Mouse (Mus musculus): ENCODE data around the gene Dnajb1. TPM values are rescaled to one million over a fixed set of nuclear protein-coding genes. Genes with fewer than 3 reads are reported as not detected.
"Not testable (repeated sequence)": the region's sequence is repeated elsewhere in the genome, so short reads cannot be mapped to it uniquely, and the experiment has no call there.

Dnajb1 gene
- total RNA-seq, 2 experiments from 2014 or later, result 31.8 to 33.7 TPM

DNA sequence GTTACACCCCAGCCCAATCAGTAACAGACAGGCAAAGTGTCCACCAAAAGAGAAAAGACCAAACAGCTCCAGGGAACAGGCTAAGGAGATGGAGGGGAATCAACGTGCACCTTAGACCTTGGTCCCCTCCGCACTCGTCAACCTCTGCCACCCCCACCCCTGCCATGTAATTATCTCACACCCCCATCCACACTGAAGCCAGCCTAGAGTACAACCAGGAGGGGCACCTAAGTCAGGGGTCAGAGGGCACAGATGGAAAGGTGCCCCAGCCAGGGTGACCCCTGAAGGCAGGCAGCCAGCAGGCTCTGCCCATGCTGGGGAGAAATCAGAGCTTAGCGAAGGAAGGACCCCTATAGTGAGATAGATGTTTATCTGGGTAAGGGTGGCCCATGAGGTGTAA, 31.1 kb upstream of the Dnajb1 start:
- peak in 1 of 2 experiments; percentile 4 for DNase-seq (ENCODE audit: low spot score in 2 of 2)

DNA sequence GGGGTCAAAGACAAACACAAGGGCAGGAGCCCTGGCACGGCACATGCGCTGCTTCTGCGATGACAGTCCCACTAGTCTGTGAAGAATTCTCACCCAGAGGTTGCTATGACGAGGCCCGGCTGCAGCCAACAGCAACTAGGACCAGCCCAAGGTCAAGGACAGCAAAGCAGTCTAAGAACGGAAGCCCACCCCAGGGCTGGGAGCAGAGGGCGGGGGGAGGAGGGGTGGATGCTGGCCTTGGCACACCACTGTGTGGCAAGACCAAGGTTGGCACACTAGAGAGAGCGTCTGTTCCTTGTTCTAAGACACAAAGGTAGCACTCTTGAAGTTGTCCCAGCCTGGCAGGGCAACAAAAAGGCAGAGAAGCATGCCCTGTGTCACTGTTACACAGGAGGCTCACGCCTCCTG, 30.6 kb upstream of the Dnajb1 start:
- DNase-seq (ENCODE audit: low spot score in 2 of 2), result no peak

DNA sequence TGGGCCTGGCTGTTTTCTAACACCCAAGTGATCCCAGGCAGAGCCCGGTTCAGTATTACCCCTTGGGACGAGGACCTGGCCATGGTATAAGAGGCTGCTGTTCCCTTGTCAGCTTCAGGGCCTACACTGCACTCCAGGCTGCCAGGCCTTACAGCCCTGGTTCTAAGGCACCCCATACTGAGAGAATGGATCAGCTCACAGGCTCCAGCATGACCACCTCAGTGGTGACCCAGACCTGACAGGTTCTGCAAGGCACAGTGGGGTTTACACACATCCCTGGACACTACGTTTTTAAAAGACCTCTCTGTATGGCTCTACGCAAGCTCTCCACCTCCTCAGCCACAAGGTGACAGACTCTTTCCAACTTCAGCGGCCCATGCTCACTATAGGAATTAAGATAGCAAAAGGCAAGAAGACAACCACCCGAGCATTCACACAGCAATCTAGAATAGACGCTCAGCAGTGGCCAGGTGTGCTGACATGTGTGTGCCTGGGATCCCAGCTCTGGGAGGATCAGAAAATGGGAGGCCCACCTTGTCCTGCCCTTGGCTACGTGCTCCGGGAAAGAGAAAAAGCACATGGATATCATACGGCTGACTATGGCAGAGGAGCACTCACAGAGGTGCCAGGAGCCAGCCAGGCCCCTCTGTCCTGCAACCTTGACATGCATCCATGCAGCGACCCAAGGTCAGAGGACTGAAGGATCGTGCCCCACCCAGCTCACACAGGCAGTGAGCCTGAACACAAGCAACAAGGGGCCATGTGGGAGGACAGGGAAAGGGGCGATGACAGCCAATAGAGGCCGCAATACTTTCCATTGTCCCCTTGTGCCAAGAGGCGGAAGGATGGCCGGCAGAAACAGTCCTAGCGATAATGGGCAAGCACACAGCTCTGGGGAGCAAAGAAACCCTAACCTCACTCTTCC, 29.6 kb upstream of the Dnajb1 start:
- DNase-seq (ENCODE audit: low spot score in 2 of 2), result peak in 1 of 2 experiments; percentile 4

DNA sequence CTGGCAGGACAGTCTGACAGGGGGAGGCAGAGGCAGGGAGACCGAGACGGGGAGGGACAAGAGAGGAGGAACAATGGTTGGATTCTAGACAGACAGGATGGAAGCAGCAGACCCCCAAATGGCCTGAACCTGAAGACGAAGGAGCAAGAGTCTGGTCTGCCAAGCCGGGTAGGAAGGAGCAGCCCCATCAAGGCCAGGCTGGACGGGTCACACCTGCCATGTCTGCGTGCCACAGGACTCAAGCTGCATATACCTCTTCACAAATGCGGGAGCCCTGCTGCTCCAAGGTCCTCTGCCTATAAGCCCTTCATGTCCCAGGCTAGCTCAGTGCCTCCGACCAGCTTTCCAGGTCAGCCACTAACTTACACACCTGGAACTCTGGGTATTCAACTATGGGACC, 28.3 kb upstream of the Dnajb1 start:
- no peak for DNase-seq (ENCODE audit: low spot score in 2 of 2)

DNA sequence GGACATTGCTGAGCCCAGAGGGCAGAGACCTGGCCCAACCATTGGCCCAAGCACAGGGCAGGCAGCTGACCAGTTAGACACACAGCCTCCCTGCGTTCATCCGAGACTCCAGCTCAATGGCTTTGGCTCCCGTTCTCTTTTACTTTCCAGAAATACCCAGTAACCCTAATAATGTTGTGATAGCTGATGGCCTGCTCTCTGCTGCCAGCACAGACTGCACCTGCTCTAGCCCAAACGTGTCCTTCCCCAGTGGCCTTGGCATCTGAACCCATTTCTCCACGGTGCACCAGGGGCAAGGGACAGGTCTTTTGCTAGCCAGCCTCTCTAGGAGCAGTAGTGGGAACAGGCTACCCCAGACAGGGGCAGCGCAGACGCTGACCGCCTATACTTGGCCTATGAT, 27.2 kb upstream of the Dnajb1 start:
- DNase-seq (ENCODE audit: low spot score in 2 of 2), result no peak

DNA sequence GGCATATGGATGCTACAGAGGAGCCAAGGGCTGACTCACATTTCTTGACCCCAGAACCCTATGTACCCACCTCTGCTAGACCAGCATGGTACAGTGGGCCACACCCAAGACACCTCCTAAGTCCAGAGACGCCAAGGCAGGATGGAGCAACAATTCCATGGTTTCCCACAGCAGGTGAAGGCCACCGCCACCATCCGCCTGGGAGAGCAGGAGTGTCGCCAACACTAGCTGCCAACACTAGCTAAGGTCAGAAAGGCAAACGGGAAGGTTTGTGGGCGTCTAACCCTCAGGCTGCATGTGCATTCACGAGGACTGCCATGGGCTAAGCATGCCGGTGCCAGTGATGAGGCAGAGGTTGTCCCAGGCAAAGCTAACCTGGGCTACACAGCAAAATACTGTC, 25.8 kb upstream of the Dnajb1 start:
- DNase-seq (ENCODE audit: low spot score in 2 of 2), result no peak

DNA sequence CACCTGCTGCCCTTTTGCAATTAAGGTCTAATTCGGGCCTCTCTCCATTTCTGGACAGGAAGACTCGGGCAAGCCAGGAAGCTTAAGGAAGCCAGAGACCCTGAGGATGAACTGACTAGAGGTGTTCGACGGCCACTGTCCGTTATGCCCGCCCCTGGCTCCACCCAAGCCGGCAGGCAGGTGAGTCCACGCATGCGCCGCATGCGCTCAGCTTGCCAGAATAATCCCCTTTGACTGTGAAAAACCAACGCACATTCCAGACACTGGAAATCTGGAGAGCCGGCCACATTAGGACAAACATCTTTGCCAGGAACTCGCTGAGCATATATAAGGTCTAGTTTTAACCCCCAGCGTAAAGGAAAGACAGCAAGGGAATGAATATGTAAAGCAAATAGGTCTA, 24.8 kb upstream of the Dnajb1 start:
- DNase-seq (ENCODE audit: low spot score in 2 of 2), result no peak

DNA sequence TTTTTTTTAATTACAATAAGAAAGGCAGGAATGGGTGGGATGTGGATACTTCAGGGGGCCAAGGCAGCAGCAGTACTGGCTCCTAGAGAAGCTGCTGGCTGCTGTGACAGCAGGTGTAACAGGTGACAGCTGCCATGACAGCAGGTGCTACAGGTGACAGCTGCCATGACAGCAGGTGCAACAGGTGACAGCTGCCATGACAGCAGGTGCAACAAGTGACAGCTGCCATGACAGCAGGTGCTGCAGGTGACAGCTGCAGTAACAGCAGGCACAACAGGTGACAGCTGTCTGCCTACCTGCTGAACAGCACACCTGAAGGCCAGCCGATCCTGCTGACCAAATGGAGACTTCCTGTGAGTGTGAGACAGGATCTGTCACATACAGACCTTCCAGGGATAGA, 23.2 kb upstream of the Dnajb1 start:
- DNase-seq (ENCODE audit: low spot score in 2 of 2), result no peak

DNA sequence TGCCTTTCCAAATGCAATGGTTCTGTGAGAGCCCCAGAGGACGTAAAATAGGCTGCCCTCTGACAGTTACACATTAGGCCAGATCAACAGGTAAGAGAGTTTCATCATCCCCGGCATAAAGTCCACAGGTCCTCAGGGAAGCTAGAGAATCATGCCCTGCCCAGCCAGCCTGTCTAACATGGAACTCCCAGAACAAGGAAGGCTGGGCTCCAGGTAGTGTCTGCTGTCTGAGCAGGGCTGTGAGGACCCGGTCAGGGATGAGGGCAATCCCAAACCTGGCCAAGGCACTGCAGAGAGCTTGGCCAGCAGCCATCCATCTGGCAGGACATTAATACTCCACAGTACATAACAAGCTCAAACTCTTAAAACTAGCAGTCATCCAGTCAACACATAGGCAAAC, 22.7 kb upstream of the Dnajb1 start:
- DNase-seq (ENCODE audit: low spot score in 2 of 2), result no peak

DNA sequence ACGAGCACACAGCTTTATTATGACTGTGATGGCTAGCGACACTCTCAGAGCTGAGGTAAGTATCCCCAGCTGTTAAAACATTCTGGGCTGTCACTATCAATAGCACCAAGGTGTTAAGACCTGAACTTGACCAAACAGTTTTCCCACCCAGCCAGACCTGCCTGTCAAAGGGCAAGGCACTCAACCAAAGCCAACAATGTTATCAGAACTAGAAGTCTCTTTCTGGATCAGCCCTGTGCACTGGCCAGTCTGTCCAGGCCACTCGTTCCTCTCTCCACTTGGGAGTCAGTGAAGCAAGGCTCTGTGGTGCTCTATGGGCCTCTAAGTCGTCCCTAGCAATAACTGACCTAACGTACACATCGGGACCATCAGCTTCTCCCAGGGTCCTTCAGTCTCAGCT, 20.3 kb upstream of the Dnajb1 start:
- DNase-seq (ENCODE audit: low spot score in 2 of 2), result no peak

DNA sequence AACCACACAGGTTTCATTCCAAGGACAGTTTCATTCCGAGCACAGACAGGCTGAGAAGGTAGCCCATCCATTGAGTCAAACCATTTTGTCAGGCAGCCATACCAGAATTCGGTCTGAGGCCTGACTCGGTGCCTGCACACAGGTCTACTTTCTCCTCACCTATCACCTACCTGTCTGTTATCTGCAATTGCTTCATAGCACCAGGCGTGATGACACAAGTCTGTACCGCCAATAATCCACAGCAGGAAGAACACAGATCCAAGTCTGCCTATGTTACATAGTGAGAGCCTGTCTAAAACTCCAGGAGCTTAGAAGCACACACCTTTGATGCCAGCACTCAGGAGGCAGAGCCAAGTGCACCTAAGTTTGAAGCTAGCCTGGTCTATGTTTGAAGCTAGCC, 19.1 kb upstream of the Dnajb1 start:
- no peak for DNase-seq (ENCODE audit: low spot score in 2 of 2)

DNA sequence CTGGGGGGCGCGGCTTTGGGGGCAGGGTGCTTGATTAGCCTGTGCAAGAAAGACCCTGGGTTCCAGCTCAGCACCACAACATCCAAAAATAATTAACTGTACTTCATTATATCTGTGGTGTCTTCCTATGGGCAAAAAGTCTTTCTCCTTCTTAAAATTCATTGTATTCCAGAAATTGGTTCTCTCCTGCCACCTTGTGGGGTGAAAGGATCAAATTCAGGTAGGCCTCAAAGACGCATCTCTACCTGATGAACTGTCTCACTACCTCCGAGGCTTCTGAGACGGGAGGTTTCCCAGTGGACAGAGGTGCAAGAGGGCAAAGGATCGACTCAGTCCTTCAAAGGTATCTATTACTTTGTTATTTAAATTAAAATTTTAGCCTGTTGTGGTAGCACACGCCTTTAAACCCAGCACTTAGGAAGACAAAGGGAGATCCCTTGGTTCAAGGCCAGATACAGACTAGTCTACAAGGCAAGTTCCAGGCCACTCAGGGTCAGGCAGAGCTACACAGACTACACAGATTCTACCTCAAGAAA, 17.4 kb upstream of the Dnajb1 start:
- DNase-seq (ENCODE audit: low spot score in 2 of 2), result no peak

DNA sequence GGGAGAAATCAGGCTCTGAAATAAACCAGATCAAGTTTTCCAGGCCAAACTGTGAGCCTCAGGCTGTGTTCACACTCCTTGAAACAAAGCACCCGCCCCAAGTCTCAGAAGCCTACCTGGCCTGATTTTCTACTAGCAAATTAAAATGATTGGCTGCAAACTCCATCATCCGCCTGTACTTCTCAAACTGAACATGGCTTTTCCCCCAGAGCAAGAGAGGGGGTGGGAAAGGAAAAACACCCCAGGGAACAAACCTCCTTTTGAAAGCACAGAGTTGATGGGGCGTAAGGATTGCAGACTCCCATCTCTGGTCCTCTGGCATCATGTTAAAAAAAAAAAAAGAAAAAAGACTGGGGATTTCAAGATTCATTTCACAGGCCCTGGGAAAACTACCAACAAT, 15.3 kb upstream of the Dnajb1 start:
- DNase-seq (ENCODE audit: low spot score in 2 of 2), result no peak

DNA sequence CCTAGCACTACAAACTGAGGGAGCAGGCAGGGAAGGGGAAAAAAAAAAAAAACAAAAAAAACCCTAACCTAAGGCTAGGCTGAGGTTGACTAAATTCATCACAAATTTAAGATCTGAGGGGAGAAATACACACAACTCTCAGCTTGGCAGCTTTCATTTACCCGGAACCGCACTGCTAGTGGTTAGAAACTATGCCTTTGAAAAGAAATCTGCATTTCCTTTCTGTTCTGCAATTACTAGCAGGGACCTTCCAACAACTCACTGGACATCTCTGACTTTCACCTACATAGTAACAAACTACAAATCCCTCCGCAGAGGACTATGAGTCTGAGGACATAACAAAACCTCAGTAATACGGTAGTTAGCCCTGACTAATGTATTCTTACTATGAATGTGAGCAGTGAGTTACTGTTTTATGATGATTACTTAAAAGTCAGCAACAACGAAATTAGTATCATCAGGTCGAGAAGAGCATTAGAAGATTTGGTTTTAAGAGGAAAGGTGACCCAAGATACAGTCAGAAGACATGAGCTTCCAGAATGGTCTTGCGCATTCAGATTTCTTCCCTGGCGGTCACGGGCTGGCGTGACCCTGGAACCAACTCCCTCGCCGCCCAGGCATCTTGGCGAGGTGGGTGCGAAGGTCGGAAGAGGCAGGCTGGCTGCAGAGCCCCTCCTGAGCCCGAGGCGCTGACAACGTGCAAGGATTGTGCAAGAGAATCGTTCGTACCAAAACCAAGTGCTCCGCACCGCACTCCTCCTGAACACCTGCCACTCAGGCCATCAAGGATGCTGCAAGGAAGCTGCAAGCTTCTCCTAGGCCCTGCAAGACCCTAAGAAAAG, 14.4 kb upstream of the Dnajb1 start:
- DNase-seq (ENCODE audit: low spot score in 2 of 2), result no peak

DNA sequence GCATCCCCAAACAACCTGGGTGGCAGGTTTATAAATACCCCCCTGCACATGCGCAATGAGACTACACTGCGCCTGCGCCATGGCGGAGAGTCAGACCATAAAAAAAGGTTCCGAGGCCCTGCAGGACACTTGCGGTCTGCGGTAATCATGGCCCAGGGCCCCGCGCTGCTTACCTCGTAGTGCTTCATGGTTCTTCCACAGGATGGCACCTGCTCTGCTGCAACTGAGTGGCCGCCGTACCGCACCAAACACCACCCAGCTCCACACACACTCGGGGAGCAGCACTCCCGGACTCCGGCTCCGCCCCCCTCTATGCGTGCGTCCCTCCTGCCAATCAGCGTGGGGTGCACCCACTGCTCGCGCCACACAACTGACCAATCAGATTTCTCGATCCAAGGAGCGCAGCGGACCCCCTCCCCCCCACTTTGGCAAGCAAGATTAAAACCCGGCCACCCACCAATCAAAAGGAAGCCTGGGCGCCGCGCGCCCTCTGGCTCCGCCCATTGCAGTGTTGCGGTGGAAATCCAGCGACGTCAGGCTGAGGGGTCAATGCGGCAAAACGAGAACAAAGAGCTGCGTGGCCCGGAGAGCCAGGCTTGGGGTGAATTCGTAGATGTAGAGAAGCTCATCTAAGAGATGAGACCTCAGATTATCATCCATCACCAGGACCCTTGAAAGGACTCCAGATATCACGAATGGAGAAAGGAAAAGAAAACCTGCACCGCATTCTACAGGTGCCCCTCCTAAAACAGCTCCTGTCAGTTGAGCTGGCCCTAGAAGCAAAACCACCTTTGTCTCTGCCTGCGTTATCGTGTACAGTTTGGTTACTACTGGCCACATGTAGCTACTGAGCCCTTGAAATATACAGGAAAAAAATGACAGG, 13.6 kb upstream of the Dnajb1 start:
- DNase-seq (ENCODE audit: low spot score in 2 of 2), result peak; percentile 93 to 98

DNA sequence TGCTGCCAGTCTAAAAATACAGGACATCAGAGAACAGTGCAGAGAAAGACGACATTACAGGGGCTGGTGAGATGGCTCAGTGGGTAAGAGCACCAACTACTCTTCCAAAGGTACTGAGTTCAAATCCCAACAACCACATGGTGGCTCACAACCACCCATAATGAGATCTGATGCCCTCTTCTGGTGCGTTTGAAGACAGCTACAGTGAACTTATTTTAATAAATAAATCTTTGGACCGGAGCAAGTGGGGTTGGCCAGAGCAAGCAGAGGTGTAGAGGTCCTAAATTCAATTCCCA, 13.0 kb upstream of the Dnajb1 start:
- not testable (repeated sequence) for DNase-seq (ENCODE audit: low spot score in 2 of 2)

DNA sequence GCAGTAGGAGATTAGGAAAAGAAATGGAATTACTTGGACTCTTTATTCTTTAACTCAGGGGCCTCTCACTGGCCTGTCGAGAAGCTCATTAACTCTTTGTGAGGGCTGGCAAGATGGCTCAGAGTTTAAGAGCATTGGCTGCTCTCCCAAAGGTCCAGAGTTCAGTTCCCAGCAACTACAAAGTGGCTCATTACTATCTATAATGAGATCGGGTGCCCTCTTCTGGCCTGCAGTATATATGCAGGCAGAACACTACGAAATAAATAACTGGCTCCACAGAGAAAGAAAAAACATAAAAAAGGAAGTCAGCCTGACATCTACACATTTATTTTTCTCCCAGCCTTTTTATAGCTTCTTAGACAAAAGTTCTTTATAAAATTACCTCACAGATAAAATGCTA, 11.6 kb upstream of the Dnajb1 start:
- no peak for DNase-seq (ENCODE audit: low spot score in 2 of 2)

DNA sequence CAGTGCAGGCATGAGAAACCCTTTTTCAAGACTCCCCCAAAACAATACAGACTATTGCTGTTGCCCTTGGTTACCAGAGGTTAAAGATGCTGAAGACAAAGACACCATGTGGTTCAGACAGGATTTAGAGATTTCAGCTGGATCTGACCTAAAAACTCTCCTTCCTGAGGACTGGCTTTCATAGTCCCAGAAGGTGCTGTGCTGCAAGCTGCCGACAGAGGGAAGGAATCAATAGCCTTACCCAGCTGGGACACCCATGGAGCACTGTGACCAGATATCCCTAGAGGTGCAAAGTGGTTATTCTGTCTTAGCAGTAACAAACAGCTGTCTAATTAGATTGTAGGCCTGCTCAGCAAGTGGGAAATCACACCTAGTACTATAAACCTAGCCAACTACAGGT, 9.8 kb upstream of the Dnajb1 start:
- DNase-seq (ENCODE audit: low spot score in 2 of 2), result no peak

DNA sequence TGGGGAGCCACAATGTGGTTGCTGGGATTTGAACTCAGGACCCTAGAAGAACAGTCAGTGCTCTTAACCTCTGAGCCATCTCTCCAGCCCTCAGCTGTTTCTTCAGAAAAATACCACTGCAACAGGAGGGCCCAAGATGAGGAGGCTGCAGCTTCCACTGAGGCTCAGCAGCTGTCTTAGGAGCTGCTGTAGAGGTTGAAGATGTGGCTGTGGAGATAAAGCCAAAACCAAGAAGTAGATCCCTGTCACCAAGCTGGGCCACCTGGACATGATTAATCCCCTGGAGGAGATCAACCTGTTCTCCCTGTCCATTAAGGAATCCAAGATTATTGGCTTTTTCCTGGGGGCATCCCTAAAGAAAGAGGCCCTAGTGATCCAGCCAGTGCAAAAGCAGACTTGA, 8.2 kb upstream of the Dnajb1 start:
- DNase-seq (ENCODE audit: low spot score in 2 of 2), result no peak

DNA sequence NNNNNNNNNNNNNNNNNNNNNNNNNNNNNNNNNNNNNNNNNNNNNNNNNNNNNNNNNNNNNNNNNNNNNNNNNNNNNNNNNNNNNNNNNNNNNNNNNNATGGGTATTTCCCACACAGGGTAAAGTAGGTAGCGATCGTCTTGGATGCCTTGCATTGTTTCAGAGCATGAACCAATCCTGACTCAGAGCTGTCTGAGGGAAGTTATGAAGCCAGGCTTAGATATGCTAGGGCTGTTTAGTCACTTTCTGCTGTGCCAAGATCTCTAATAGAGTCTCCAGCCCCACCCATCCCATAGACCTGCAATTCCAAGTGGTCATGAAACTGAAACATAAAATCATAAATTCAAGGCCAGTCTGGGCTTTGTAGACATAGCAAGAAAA, 5.4 kb upstream of the Dnajb1 start:
- DNase-seq (ENCODE audit: low spot score in 2 of 2), result no peak

DNA sequence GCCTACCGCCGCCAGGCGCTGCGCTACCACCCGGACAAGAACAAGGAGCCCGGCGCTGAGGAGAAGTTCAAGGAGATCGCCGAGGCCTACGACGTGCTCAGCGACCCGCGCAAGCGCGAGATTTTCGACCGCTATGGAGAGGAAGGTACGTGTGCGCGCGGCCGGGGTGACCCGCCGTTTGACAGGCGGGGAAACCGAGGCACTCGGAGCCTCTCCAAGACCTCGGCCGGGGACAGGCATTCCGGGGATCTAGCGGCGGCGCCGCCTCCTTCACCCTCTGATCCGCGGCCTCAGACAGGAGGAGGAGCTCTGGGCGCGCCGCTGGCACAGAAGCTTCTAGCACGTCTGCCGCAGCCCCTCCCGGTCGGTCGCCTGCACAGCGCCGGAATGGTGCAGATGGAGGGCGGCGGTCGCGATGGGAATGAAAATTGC, 421 bp downstream of the Dnajb1 start:
- peak; percentile 81 to 85 for DNase-seq (ENCODE audit: low spot score in 2 of 2)
